Mouse (Mus musculus): ENCODE data around the gene Rps6ka1.
"Not testable (repeated sequence)": the region's sequence is repeated elsewhere in the genome, so short reads cannot be mapped to it uniquely, and the experiment has no call there.

Gene Rps6ka1

DNA sequence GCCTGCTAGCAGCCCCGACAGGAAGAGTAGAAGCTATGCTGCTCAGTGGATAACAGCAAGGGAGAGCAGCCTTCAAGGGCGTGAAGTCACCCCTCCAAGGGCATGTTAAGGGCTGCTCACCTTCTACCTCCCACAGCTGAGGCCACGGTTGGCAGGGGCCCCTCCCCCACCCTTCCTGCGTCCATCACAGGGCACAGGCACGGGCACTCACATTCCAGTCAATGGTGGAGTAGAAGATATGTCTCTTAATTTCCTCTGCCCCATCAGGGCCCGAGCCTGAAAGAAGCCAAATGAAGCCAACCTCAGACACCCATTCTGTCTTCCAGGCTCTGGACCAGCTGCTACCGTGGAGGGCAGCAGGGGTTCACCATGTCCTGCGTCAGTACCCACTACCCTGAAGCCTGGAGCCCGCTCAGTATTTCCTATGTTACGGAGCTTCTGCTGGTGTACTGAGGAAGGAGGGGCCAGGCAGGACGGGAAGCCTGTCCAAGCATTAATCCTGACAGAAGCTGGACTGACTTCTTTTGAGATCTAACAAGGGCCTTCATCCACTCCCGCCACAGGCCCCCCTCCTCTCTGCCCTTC is 23.7 kb downstream of the Rps6ka1 start:
- DNase-seq (ENCODE audit: low spot score) = no peak

GRCm38 (mm10) chr4:133857527-133857926 is 30.1 kb downstream of the Rps6ka1 start:
- no peak for DNase-seq (ENCODE audit: low spot score)

DNA sequence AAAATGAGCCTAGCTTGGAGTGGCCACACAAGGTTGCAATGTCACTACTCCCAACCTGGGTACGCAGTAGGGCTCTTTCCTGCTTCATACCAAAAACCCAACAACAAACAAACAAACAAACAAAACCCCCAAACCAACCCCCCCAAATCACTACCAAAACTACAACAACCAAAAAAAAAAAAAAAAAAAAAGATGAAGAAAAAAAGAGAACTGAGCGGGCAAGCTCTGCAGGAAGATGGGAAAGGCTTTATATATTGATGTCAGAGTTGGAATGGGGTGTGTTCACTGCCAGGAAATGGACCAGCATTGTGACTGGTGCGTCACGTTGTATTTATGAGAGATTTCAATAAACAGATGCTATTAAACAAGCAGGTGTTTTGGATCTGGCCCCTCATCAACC is 33.0 kb downstream of the Rps6ka1 start:
- DNase-seq (ENCODE audit: low spot score) = no peak

DNA sequence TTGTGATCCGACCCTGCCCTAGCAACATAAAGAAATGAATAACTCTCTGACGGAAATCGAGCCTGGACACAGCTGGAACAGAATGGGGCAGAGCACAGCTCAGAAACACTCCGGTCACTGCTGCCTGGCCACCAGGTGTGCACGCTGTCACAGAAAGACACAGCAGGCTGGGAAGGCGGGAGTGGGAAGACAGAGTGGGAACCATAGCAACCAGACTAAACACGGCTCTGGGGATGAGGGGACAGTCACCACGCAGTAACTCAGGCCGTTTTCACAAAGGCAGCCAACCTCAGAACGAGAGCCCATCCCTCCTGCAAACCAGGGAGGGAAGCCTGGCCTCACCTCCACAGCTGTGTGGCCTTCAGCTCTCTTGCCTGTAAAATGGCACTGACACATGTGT is 34.0 kb downstream of the Rps6ka1 start:
- DNase-seq (ENCODE audit: low spot score) = no peak

DNA sequence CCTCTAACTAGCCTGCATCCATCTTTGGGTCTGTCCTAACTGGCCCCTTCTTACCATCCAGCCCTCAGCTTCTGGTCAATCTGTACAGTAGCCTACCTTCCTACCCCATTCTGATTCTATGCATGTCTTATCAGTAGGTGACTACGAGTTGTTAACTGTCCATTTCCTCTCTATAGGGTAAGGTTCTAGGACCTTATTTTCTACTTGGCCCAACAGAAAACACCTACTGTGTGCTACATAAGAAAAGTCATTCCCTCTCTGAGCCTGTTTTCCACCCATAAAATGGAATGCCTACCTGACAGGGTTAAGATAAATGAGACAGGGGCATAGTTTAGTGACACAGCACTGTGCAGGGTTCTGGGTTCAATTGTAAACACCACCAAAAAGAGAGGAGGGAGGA is 41.0 kb downstream of the Rps6ka1 start:
- DNase-seq (ENCODE audit: low spot score) = no peak

- no peak for DNase-seq (ENCODE audit: low spot score)
These were observed 42.5 kb downstream of the Rps6ka1 start for GRCm38 (mm10) chr4:133845060-133845459.

- no peak for DNase-seq (ENCODE audit: low spot score)
These were observed 43.3 kb downstream of the Rps6ka1 start for GRCm38 (mm10) chr4:133844209-133844841.

DNA sequence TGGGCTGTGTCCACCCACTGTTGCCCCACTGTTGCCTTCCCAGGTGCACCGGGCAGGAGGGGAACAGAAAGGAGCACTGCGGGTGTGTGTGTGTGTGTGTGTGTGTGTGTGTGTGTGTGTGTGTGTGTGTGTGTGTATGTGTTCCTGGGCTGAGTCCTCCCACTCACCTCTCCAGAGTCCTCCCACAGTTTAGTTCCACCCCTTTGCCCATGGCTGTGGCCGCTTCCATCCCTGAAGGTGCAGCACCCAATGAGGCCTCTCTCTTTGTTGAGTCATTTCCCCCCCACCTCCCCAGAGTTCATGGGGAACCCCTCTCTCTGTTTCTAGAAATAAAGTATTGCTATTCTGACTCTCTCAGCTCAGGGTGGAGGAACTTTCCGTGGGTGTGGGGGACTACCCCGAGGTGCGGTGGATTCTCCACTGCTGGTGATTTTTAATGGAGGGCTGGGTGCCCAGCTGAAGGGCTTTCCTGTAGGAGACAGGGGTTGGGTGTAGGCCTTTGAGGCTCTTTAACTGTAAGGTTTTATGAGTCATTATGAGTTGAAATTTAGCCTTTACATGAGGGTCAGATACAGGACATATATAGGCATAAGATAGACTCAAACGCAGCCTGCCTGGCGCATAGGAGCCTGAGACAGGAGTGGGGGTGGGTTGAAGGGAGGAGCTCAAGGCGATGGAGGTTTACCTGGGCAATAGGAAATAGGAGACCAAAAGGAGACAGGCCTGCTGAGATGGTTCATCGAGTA is 44.4 kb downstream of the Rps6ka1 start:
- no peak for DNase-seq (ENCODE audit: low spot score)

GRCm38 (mm10) chr4:133841756-133842483 is 45.7 kb downstream of the Rps6ka1 start:
- DNase-seq (ENCODE audit: low spot score) = not testable (repeated sequence)

DNA sequence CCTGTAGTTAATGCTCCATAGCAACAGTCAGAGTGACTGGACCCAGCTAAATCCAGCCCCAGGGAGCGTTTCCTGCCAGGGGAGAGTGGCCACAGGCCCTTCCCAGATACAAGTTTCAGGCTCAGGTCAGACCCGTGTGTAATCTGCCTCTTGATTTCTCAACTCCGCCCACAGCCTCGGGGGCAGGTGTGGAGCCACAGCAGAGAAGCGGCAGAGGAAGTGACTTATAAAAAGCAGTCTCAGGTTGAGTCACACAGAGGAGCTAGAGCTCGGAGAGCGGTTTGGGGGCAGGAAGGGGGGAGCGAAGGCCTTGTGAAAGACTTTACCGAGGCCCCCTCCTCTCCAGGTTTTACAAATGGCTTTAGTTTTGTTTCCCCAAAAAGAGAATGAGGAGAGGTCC is 46.6 kb downstream of the Rps6ka1 start:
- DNase-seq (ENCODE audit: low spot score) = no peak

DNA sequence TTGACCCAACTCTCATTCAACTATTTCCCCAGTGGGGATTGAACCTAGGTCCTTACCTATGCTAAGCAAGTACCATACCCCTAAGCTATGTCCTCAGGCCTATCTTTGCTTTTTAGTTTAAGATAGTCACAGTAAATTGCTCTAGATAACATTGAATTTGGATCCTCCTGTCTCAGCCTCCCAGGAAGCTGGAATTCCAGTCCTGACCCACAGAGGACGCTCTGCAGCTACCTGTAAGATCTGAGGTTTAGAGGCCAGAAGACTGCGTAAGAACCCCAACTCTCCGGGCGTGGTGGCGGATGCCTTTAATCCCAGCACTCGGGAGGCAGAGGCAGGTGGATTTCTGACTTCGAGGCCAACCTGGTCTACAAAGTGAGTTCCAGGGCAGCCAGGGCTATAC is 47.1 kb downstream of the Rps6ka1 start:
- DNase-seq (ENCODE audit: low spot score) = no peak

DNA sequence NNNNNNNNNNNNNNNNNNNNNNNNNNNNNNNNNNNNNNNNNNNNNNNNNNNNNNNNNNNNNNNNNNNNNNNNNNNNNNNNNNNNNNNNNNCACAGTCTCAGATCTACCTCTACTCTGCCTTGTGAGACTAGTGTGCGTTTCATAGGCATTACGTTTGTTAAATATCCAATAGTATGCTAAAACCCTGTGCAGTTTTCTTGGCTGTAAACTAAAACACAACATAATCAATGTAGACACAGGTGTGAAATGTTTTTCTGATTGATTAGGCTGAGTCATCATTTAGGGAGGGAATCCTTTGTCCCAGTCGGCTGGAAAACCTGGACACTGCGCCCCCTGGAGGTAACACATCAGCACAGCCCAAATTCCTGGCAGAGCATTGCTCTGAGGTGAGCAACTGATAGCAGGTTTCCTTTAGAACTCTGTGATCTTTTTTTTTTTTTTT is 48.2 kb downstream of the Rps6ka1 start:
- DNase-seq (ENCODE audit: low spot score) = no peak

- no peak for DNase-seq (ENCODE audit: low spot score)
These were observed 51.0 kb downstream of the Rps6ka1 start for GRCm38 (mm10) chr4:133836575-133836974.

- DNase-seq (ENCODE audit: low spot score) = no peak
These were observed 52.4 kb downstream of the Rps6ka1 start for GRCm38 (mm10) chr4:133835211-133835610.

GRCm38 (mm10) chr4:133832945-133833874 is 54.4 kb downstream of the Rps6ka1 start:
- DNase-seq (ENCODE audit: low spot score) = no peak

- DNase-seq (ENCODE audit: low spot score) = no peak
These were observed 57.1 kb downstream of the Rps6ka1 start for GRCm38 (mm10) chr4:133830453-133830852.

GRCm38 (mm10) chr4:133829281-133830070 is 58.1 kb downstream of the Rps6ka1 start:
- DNase-seq (ENCODE audit: low spot score) = peak; percentile 28

DNA sequence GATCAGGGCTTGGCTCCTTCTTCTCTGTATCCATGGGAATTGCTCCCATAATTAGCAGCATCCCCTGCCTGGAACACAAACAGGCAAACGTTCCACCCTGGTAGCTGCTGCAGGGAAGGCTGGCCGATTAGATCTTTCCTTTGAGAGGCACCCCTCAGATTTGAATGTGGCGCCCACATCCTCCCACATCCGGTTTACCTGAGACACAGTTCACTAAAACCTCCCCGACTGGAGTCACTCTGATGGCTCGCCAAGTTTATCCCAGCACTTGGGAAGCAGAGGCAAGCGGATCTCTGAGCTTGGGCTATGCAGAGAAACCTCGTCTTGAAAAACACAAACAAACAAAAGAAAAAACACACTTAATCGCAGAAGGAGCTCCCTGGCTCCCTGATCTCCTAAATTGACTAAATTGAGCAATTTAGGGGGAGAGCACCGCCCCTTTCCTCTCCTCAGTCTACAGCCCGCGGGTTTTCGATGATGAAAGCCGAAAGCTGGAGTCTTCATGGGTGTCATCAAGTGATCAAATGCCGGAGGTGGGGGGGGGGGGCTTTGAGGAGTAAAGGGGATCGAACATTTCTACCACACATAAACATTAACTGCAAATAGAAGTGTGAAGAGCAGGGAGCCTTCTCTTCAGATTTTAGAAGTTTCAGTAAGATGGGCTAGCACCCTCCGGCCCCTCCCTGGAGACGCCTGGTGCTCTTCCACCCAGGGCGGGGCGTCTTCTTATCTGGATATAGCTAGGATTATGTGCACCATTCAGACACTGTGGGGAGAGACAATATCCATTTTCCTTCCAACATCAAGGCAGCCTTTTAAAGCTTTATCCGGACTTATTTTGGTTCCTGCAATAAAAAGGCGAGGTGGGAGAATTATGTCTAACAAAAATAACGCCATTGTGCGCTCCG is 59.5 kb downstream of the Rps6ka1 start:
- DNase-seq (ENCODE audit: low spot score) = no peak

GRCm38 (mm10) chr4:133827354-133827753 is 60.2 kb downstream of the Rps6ka1 start:
- no peak for DNase-seq (ENCODE audit: low spot score)

GRCm38 (mm10) chr4:133825731-133826130 is 61.9 kb downstream of the Rps6ka1 start:
- DNase-seq (ENCODE audit: low spot score) = no peak
